Mouse (Mus musculus) heart, adult 2 months (tissue): Measurements from ENCODE around the gene Gm20388.

Source experiments
- EP300 ChIP-seq: fragments of 200-500 bp; IDR thresholded peaks from 2 replicates; pipeline ENCODE4 v1.6.1; 2011; ENCODE audit warnings: low read depth, low read length, control low read depth; ENCODE audit not compliant: insufficient read depth
- POLR2A ChIP-seq: fragments of 200-500 bp; IDR thresholded peaks from 2 replicates; pipeline ENCODE4 v1.6.1; 2011; ENCODE audit warnings: mild to moderate bottlenecking, low read depth, low read length, control low read depth; ENCODE audit not compliant: insufficient read depth

DNA sequence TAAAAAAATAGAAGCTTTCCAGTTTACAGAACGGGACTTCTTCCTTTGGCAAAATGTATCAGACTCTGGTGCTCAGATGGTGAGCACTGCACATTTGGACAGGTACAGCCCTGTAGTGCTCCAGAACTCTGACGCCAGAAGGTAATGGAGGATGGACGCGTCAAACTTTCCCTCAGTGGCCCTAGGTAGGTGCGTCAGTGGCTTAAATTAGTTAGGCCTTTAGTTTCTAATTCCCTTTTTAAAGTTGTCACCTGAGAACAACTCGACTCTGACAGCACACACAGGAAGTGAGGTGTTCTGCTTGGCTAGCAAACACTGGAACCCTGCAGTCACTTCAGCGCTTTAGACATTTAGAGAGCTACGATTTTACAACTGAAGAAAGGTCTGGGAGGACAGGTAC, 4043.0 kb downstream of the Gm20388 start:
- TF ChIP-seq EP300: no peak
- no peak for TF ChIP-seq POLR2A
